Mouse (Mus musculus) left cerebral cortex, adult 8-10 months (tissue): ENCODE measurements around the gene Gm10277. TPM values are rescaled to one million over a fixed set of nuclear protein-coding genes. Genes with fewer than 3 reads are reported as not detected.

Experiments used
- total RNA-seq, 4 experiments: library from RNA; stranded (reverse); gene quantifications; 2 replicates each; pipeline ENCODE4 v1.2.4; 2022

The Gm10277 gene
- total RNA-seq, 4 experiments from 2014 or later, result not detected

Other genes with a start within 250 kb of the Gm10277 start
- gene Taok1, start 179.9 kb downstream of the Gm10277 start, total RNA-seq, result 100 to 1,000 TPM in 2 of 4 experiments, 10 to 100 TPM in 2; 92.7 to 112 (median 102) TPM
- 10 to 100 TPM; 63.5 to 69.0 (median 67.1) TPM for gene Nufip2, start 101.6 kb downstream of the Gm10277 start, total RNA-seq
- not detected for gene Cryba1, start 62.5 kb downstream of the Gm10277 start, total RNA-seq
- gene Myo18a, start 24.5 kb downstream of the Gm10277 start, total RNA-seq, result 100 to 1,000 TPM; 133 to 174 (median 147) TPM
- 1 to 10 TPM; 2.8 to 4.9 (median 2.9) TPM for gene Pipox, start 106.3 kb upstream of the Gm10277 start, total RNA-seq
- 100 to 1,000 TPM; 184 to 230 (median 207) TPM for gene Sez6, start 143.1 kb upstream of the Gm10277 start, total RNA-seq
- gene Phf12, start 195.0 kb upstream of the Gm10277 start, total RNA-seq, result 10 to 100 TPM; 51.9 to 59.2 (median 56.2) TPM
- 1 to 10 TPM; 7.1 to 8.9 (median 8.2) TPM for gene Dhrs13, start 244.5 kb upstream of the Gm10277 start, total RNA-seq